Mouse (Mus musculus) liver, adult 2 months (tissue): ENCODE data around the gene Sycn.

ENCODE experiments used
- CTCF ChIP-seq: fragments of 200-500 bp; IDR thresholded peaks from 2 replicates; pipeline ENCODE4 v1.5.1; 2011; ENCODE audit warnings: low read depth, low read length, control low read depth
- POLR2A ChIP-seq: fragments of 200-500 bp; IDR thresholded peaks from 2 replicates; pipeline ENCODE4 v1.6.1; 2011; ENCODE audit warnings: low read length, control low read depth; ENCODE audit not compliant: insufficient read depth; ENCODE audit errors: extremely low read depth

- TF ChIP-seq CTCF (no peak), POLR2A (no peak)
Measured at GRCm38 (mm10) chr7:28547628-28548027, 6.9 kb downstream of the Sycn start.
